Mouse (Mus musculus): ENCODE data around the gene Cdc42.

- TF ChIP-seq USF1 (IDR thresholded peaks at IDR 0.05; ENCODE audit: low read depth), result no peak
- no peak for TF ChIP-seq TCF3 (IDR thresholded peaks at IDR 0.05; ENCODE audit: insufficient read length, low read depth)
- no peak for TF ChIP-seq POLR2A (IDR thresholded peaks at IDR 0.05; ENCODE audit: insufficient read length, low read depth)
- no peak for TF ChIP-seq MYOD1 (IDR thresholded peaks at IDR 0.05; ENCODE audit: control insufficient read depth in 1 of 3, insufficient read length in 2 of 3, low read depth in 2 of 3)
Measured at GRCm38 (mm10) chr4:137279346-137279745, 78.2 kb downstream of the Cdc42 start.
